Mouse (Mus musculus): ENCODE results near the gene Gm42417.

DNA sequence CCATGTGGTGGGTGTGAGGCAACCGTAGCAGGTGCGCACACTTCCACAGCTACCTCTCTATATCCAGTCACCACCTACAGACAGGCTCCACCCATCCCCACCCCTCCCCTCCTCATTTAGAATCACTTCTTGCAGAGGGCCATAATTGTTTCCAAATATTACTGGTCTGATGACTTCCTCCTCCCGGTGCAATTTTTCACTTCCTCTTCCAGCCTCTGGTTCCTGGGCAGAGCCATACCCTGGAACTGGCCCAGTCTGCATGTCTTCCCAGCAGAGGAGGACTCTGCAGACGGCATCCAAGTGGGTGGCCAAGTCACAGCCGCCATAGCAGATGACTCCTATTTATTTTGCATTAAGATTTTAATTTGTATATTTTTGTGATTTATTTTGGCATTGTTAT, 31.0 kb downstream of the Gm42417 start:
- TF ChIP-seq POLR2A (IDR thresholded peaks at IDR 0.05; ENCODE audit: control insufficient read depth, extremely low read depth, insufficient read depth, low read length, poor library complexity) (no peak), CTCF (IDR thresholded peaks at IDR 0.05; ENCODE audit: borderline replicate concordance, control insufficient read depth, extremely low read depth, insufficient read depth, low read length, poor library complexity) (no peak)
